Mouse (Mus musculus): ENCODE measurements around the gene Mrpl55. TPM values are rescaled to one million over a fixed set of nuclear protein-coding genes. Genes with fewer than 3 reads are reported as not detected.

Mrpl55 gene
- polyA plus RNA-seq, 1 experiment from 2014 or later, result 97.1 TPM

DNA sequence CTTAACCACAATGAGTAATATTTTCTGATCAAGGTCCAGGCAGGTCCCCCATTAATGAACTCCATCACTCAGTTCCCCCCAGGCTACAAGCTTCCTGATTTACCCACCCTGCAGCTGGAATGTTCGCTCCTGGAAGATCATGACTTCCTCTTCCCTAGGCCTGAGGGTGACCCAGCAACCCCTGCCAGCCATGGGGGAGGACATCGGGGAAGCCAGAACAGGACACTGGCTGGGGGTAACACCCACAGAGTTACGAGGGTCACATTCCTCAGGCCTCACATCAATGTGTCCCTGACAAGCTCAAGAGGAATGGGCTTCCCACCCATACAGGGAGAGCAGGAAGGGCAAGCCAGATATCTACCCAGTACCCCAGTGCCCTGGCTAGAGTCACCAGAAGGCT lies 32.5 kb upstream of the Mrpl55 start:
- WGBS, result 48% methylated on average over 3 of the region's 3 CpGs
- Histone ChIP-seq H3K9ac (no peak overlapping the region), H3K27ac (no peak overlapping the region), H3K27me3 (peaks cover 34% of the 10 kb centered on the region), H3K36me3 (no peaks in the 10 kb centered on the region), H3K9me3 (no peaks in the 10 kb centered on the region), H3K4me1 (no peaks in the 10 kb centered on the region), H3K4me2 (no peak overlapping the region), H3K4me3 (no peak overlapping the region)
- no peak for ATAC-seq (ENCODE audit: insufficient number of reproducible peaks, insufficient read depth, low FRiP score, low TSS enrichment, low read depth)

DNA sequence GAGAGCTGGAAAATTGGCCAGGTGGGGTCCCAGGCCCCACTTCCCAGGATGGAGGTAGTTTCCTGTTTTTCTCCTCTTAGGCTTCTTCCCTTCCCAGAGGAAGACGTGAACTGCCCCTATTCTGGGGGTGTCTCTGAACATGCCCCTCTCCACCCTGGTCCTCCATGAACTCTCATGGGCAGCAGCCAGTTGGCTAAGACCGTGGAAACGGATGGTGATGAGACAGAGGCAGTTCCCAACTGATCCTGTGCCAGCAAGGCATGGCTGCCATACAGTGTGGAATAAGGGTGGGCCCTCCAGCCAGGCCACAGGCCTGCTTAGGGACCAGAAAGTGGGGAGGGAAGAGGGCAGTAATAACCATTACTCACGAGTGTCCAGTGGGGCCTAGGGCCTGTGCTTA lies 31.7 kb upstream of the Mrpl55 start:
- H3K9ac ChIP-seq, result no peak overlapping the region
- 71% methylated on average over 4 of the region's 4 CpGs for WGBS
- ATAC-seq (ENCODE audit: insufficient number of reproducible peaks, insufficient read depth, low FRiP score, low TSS enrichment, low read depth), result no peak

DNA sequence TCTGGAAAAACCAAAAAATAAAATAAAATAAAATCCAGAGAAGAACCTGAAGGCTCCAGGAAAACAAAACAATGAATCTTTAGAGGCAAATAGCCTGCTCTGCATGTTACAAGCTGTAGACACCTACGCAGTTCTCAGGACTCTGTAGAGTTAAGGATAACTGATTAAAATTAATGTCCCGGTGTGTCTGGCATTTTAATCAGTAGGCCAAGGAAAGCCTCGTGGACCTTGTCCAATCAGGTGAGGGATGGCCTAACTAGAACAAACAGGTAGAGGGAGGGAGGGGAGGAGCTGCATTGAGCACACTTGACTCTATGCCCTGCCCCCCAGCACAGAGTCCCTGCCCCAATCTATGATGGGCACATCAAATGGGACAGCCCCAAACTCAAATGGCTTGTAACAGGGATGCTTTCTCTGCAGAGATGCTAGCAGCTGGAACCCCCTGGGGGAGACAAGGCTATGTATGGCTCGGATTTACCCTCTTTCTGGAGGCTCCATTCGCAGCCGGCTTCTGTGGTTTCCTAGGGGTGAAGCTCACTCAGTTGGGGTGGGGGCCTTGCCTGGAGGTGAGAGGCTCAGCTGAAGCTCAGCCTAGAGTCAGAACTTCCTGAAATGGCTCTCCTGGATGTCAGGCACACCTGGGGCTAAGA lies 28.0 kb upstream of the Mrpl55 start:
- no peak overlapping the region for H3K4me2 ChIP-seq
- 50% methylated on average over 6 of the region's 6 CpGs for WGBS
- no peaks in the 10 kb centered on the region for H3K36me3 ChIP-seq
- no peak overlapping the region for H3K4me3 ChIP-seq
- ATAC-seq (ENCODE audit: insufficient number of reproducible peaks, insufficient read depth, low FRiP score, low TSS enrichment, low read depth), result no peak
- H3K27ac ChIP-seq, result no peak overlapping the region
- peaks cover 9% of the 10 kb centered on the region for H3K4me1 ChIP-seq
- no peak overlapping the region for H3K9ac ChIP-seq
- no peaks in the 10 kb centered on the region for H3K9me3 ChIP-seq
- H3K27me3 ChIP-seq, result peaks cover 79% of the 10 kb centered on the region

More for the DNA sequence above, 31.7 kb upstream of the Mrpl55 start:
- no peaks in the 10 kb centered on the region for H3K4me1 ChIP-seq
- H3K4me2 ChIP-seq, result no peak overlapping the region
- peaks cover 42% of the 10 kb centered on the region for H3K27me3 ChIP-seq
- no peaks in the 10 kb centered on the region for H3K9me3 ChIP-seq
- H3K4me3 ChIP-seq, result no peak overlapping the region
- H3K36me3 ChIP-seq, result no peaks in the 10 kb centered on the region
- H3K27ac ChIP-seq, result no peak overlapping the region

DNA sequence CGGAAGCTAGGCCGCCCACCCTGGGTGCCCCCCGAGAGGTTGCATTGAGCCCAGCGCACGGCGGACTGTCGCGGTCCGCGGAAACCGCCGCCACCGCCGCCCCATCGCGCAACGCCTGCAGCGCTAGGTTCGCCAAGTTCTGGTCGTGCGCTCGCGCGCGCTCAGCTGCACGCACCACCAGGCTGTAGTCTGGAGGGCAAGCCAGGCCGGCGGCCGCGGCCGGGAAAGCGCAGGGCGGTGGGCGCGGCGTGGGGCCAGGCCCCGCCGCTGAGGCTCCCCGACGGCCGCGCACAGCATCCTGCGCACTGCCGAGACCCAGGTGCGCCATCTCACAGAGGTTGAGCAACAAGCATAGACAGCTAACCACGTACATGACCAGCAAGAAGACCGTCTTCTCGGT lies 25.8 kb upstream of the Mrpl55 start:
- Histone ChIP-seq H3K27ac (no peak overlapping the region), H3K4me1 (peaks cover 9% of the 10 kb centered on the region), H3K4me2 (peak overlapping the region; percentile 50), H3K9me3 (no peaks in the 10 kb centered on the region), H3K9ac (peak overlapping the region; percentile 49; the same call in 1 of the 2 replicates), H3K4me3 (peak overlapping the region; percentile 28), H3K36me3 (no peaks in the 10 kb centered on the region), H3K27me3 (peaks cover 88% of the 10 kb centered on the region)
- ATAC-seq (ENCODE audit: insufficient number of reproducible peaks, insufficient read depth, low FRiP score, low TSS enrichment, low read depth), result no peak
- WGBS, result 4% methylated on average over 48 of the region's 48 CpGs

DNA sequence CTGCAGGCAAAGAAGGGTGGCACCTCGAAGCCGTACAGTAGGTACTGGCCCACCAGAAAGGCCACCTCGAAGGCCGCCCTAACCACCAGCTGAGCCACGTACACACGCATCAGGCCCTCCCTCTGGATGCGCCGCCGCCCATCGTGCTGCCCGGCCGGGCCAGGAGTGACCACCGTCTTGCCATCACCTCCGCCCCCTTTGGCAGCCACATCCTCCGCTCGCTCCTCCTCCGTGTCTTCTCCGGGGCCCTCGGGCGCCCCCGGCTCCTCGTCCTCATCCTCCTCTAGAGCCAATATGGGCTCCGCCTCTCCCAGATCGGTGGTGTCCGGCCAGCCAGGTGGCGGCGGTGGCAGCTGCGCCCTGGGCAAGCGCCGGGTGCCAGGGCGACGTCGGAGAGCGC lies 25.4 kb upstream of the Mrpl55 start:
- peak overlapping the region; percentile 28 for H3K4me3 ChIP-seq
- no peaks in the 10 kb centered on the region for H3K9me3 ChIP-seq
- peaks cover 85% of the 10 kb centered on the region for H3K27me3 ChIP-seq
- peaks cover 9% of the 10 kb centered on the region for H3K4me1 ChIP-seq
- H3K4me2 ChIP-seq, result peak overlapping the region; percentile 50
- 6% methylated on average over 34 of the region's 34 CpGs for WGBS
- no peak overlapping the region for H3K9ac ChIP-seq
- no peak for ATAC-seq (ENCODE audit: insufficient number of reproducible peaks, insufficient read depth, low FRiP score, low TSS enrichment, low read depth)
- no peak overlapping the region for H3K27ac ChIP-seq
- no peaks in the 10 kb centered on the region for H3K36me3 ChIP-seq

DNA sequence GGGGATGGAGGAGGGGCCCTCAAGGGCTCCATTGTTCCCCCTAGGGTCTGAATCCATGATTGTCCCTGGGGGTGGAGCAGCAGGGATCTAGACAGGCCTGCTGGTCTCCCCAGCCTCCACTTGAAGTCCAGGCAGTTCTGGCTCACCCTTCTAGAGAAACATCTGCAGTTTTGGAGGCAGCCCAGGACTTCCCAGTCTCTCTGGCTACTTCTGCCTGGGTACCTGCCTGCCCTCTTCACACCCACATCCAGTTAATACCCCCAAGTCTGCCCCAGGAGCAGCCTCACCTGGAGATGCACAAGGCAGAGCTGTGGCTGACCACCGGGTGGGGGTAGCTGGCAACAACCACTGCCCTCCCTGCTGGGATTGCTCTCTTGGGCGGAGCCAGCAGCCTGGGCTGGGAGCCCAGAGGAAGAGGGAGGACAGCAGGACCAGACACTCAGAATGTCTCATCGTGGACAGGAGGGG lies 19.4 kb upstream of the Mrpl55 start, which contains the start of gene Gjc2:
TSS of gene Gjc2 (minus strand) at position 350 of the 468 bp plus-strand sequence.
- Histone ChIP-seq H3K36me3 (peaks cover 48% of the 10 kb centered on the region), H3K4me3 (no peak within 1 kb of the TSS), H3K9ac (no peak within 1 kb of the TSS), H3K27me3 (peaks cover 25% of the 10 kb centered on the region), H3K4me1 (no peaks in the 10 kb centered on the region), H3K27ac (no peak within 1 kb of the TSS), H3K9me3 (no peaks in the 10 kb centered on the region), H3K4me2 (no peak within 1 kb of the TSS)
- 46% methylated on average over 3 of the region's 3 CpGs for WGBS
- ATAC-seq (ENCODE audit: insufficient number of reproducible peaks, insufficient read depth, low FRiP score, low TSS enrichment, low read depth), result no peak

DNA sequence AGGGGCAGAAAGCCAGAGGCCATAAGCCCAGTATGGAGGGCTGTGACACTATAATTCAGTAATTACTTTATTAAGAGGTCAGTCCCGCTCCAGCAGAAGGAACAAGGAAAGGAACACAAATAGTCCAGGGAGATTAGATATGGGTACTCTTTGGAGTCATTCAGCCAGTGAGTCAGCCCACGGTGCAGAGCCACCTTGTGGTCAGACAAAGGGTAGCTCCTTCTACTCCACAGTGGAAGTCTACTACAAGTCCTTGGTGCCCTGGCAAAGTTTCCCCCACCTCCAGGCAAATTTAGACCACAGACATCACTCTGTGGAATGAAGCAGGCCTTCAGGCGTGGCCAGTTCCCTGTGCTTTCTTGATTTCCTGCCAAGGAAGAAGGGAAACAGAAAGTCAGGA lies 18.5 kb upstream of the Mrpl55 start:
- H3K36me3 ChIP-seq, result peaks cover 48% of the 10 kb centered on the region
- no peak overlapping the region for H3K9ac ChIP-seq
- peaks cover 16% of the 10 kb centered on the region for H3K27me3 ChIP-seq
- H3K4me3 ChIP-seq, result no peak overlapping the region
- 0 out of 2 replicates have a peak, but pooled peaks cover 3% of the 10 kb centered on the region for H3K4me1 ChIP-seq
- WGBS, result 43% methylated on average over 3 of the region's 3 CpGs
- H3K9me3 ChIP-seq, result no peaks in the 10 kb centered on the region
- no peak for ATAC-seq (ENCODE audit: insufficient number of reproducible peaks, insufficient read depth, low FRiP score, low TSS enrichment, low read depth)
- no peak overlapping the region for H3K27ac ChIP-seq
- H3K4me2 ChIP-seq, result no peak overlapping the region

DNA sequence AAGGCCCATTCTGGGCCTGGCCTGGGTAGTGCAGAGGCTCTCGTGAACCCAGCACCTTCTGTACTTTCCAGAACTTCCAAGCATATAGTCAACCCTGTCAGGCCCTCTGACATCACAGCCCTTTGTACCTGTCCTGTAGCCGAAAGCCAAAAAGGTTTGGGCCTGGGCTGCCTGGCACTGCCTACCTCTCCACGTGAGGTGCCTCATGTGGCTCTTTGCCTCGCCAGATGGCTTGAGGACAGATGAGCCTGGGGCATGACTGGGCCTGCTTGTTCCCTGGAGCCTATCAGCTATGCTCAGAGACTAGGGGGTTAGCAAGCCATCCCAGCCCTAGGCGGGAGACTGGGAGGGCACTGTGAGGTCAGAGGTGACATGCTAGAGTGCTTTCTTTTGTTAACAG lies 16.8 kb upstream of the Mrpl55 start:
- no peak overlapping the region for H3K9ac ChIP-seq
- ATAC-seq (ENCODE audit: insufficient number of reproducible peaks, insufficient read depth, low FRiP score, low TSS enrichment, low read depth), result no peak

DNA sequence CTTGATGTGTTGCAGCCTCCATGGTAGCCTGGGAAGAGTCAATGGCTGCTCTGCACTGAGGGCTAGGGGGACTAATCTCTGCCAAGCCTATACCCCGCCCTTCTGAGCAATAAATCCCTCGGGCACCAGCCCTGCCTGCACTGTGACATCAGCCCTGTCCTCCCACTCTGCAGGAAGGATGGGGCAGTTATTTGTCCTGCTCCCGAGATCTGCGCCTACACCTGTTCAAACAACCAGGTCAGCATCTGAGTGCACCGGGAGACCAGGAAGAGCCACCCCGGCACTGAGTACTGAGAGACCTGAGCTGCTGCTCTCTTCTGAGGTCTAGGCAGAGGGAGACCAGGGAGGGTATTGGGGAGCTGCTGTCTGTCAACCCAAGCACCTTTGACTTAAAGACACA lies 14.6 kb upstream of the Mrpl55 start:
- Histone ChIP-seq H3K9me3 (no peaks in the 10 kb centered on the region), H3K4me2 (no peak overlapping the region), H3K36me3 (peaks cover 44% of the 10 kb centered on the region), H3K4me1 (peaks cover 17% of the 10 kb centered on the region), H3K27me3 (no peaks in the 10 kb centered on the region), H3K27ac (no peak overlapping the region), H3K9ac (no peak overlapping the region), H3K4me3 (no peak overlapping the region)
- WGBS, result 87% methylated on average over 6 of the region's 6 CpGs
- no peak for ATAC-seq (ENCODE audit: insufficient number of reproducible peaks, insufficient read depth, low FRiP score, low TSS enrichment, low read depth)

More for the DNA sequence above, 16.8 kb upstream of the Mrpl55 start:
- Histone ChIP-seq H3K27me3 (no peaks in the 10 kb centered on the region; the same call in 1 of the 2 replicates), H3K4me2 (no peak overlapping the region), H3K4me1 (peaks cover 11% of the 10 kb centered on the region), H3K27ac (no peak overlapping the region), H3K4me3 (no peak overlapping the region), H3K36me3 (peaks cover 48% of the 10 kb centered on the region), H3K9me3 (no peaks in the 10 kb centered on the region)
- 72% methylated on average over 5 of the region's 5 CpGs for WGBS

DNA sequence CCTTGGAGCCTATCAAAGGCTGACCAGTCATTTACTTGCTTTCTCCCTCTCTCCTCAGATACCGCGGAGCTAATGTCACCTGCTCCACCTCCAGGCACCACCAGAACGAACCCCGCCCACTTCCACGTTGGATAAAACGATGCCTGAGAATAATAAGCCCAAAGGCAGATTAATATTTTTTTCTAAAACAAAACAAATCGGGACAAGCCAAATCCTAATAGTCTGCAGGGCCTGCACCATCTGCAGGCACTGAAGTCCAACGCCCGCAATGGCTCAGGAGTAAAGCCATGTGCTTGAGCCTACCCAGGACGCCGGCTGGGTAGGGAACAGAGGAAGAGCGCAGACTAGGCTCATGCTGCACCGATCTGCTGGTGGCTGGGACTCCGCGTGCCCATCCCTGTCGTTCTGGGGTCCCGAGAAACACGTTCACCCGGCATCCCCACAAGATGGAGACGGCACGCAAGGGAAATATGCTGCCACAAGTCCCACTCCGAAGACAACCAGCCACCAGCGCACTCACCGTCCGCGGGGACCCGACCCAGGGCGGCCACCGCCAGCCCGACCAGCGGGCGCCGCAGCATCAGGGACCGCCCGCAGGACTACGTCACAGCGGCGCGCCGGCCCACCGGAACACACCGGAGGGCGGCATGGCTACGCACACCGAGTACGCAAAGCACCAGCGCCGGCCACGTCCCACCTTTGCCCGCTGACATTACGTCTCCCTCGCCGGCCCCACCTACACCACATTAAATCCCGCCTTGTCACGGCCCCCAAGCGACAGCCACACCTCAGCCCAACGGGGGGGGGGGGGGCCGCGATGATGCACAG lies 10.8 kb upstream of the Mrpl55 start:
- Histone ChIP-seq H3K4me2 (peak overlapping the region; percentile 72), H3K27ac (peak overlapping the region; percentile 90), H3K9ac (peak overlapping the region; percentile 79), H3K27me3 (no peaks in the 10 kb centered on the region), H3K4me1 (peaks cover 17% of the 10 kb centered on the region), H3K4me3 (peak overlapping the region; percentile 55), H3K36me3 (peaks cover 8% of the 10 kb centered on the region), H3K9me3 (no peaks in the 10 kb centered on the region)
- peak; percentile 94 for ATAC-seq (ENCODE audit: insufficient number of reproducible peaks, insufficient read depth, low FRiP score, low TSS enrichment, low read depth)
- WGBS, result under 1% methylated on average over 59 of the region's 59 CpGs

DNA sequence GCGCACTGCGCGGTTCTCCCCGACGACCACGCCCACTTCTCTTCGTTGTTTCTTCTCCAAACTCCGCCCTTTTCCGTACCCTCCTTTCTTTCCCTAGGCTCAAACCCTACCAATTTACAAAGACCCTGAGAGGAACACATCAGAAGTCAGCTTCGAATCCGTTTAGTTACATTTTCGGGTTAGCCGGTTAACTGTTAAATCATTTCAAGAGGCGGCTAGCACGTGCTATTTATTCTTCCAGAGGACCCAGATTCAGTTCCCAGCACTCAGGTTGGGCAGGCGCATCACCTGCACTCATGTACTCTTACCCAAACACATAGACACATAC lies 10.3 kb upstream of the Mrpl55 start, which contains the start of gene Guk1:
TSS of gene Guk1 (minus strand) at position 154 of the 328 bp plus-strand sequence.
- Histone ChIP-seq H3K4me1 (peaks cover 17% of the 10 kb centered on the region), H3K36me3 (0 out of 2 replicates have a peak, but pooled peaks cover 2% of the 10 kb centered on the region), H3K9ac (peak within 1 kb of the TSS; percentile 79), H3K27me3 (no peaks in the 10 kb centered on the region), H3K4me2 (peak within 1 kb of the TSS; percentile 72), H3K9me3 (no peaks in the 10 kb centered on the region), H3K27ac (peak within 1 kb of the TSS; percentile 90), H3K4me3 (peak within 1 kb of the TSS; percentile 55)
- ATAC-seq (ENCODE audit: insufficient number of reproducible peaks, insufficient read depth, low FRiP score, low TSS enrichment, low read depth), result no peak
- WGBS, result 5% methylated on average over 16 of the region's 16 CpGs

DNA sequence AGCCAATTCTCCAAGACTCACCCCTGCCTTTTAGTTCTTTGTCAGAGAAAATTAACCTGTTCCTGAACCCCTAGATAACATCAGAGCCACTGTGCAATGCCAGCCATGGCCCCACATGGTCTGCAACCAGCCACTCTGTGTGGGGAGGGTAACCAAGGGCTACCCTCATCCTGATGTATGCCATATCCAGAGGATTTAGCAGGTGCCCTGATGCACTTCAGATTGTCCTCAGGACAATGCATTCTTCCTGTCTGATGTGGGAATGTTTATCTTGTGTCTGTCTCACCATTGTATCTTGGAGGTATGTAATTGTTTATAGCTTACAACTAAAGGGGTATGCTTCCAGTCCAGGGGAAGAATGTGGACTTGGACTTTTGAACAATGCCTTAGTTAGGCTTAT lies 6.1 kb upstream of the Mrpl55 start:
- Histone ChIP-seq H3K36me3 (peaks cover 19% of the 10 kb centered on the region), H3K27me3 (no peaks in the 10 kb centered on the region), H3K4me1 (peaks cover 3% of the 10 kb centered on the region), H3K9ac (no peak overlapping the region), H3K27ac (no peak overlapping the region), H3K4me3 (no peak overlapping the region), H3K9me3 (no peaks in the 10 kb centered on the region), H3K4me2 (no peak overlapping the region)
- no peak for ATAC-seq (ENCODE audit: insufficient number of reproducible peaks, insufficient read depth, low FRiP score, low TSS enrichment, low read depth)

Measured in embryonic facial prominence, embryonic 13.5 days (tissue).